Mouse (Mus musculus) thymus, postnatal 10 days (tissue): ENCODE data around the gene Il31.

Source experiments
- DNase-seq, 2 experiments: peaks; one replicate each; pipeline ENCODE4 v3.0.0; 2021; ENCODE audit warnings: low spot score in 2 of 2

Il31 gene

DNA sequence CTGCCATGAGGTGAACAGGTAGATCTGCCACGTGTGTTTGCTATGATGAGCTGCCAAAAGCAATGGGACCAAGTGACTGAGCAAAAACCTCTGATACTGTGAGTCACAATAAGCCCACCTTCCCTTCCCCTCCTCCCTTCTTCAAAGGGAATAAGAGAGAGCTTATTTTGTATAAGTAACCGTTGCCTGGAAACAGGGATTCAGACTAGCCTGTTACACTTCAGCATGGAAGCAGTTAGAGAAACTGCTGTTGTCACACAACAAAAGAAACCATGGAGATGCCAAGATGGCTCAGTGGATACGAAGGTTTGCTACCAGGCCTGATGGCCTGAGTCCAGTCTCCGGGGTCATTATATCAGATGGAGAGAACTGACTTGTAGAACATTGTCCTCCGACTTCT, 15.5 kb downstream of the Il31 start:
- no peak for DNase-seq

DNA sequence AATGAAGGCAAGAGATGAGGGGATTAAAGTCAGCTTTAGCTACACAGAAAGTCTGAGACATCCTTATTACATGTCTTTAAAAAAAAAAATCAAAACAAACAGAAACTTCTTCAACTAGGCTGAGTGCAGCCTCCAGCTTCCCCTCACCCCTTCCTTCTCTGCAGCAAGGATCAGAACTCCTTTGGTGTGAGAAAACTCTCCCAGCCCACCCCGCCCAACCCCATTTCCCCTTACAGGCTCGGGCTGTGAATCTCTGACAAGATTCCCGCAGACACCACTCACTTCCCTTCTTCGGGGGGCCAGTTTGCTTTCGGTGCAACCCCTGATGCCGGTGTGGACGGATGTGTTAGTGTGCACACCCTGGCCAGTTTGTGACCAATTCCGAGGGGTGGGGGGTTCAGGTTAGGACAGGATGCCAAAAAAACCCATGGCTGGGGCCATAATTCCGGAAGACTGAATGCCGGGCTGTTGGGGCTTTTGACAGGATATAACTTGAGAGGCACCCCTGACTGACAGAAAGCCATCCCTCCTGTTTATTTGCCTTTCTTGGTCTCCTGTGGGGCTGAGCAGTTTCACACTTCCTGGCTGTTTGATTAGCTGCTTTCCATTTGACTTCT, 18.4 kb downstream of the Il31 start:
- DNase-seq = no peak

DNA sequence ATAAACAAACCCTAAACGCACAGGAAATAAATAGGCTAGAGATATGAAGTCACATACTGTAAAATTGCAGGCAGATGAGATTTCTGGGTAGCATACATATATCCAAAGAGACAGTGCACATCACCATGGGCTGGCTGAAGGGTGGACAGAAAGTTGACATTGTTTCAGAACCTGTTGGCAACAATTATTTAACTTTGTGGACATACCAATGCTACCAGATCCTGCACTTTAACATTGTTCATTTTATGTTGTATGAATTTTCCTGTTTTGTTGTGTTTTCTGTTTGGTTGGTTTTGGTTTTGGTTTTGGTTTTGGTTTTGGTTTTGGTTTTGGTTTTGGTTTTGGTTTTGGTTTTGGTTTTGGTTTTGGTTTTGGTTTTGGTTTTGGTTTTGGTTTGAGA, 24.7 kb downstream of the Il31 start:
- DNase-seq = no peak

DNA sequence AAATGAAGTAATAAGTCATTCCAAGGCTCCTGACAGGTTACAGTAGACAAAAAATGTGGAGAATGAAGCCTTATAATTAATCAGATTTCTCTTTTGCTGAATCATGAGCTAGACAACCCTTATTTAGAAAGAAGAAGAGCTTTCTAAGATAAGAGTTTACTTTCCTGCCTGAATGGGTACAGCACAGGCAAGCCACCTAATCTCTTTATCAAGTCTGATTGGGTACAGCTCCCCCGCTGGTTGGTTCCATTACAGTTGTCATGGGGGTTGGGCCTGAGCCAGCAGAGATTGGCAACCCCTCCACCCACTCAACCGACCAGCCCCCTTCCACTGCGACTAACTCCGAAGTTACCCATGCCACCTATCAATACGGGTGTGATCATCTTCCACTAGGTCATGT, 27.9 kb downstream of the Il31 start:
- no peak for DNase-seq

DNA sequence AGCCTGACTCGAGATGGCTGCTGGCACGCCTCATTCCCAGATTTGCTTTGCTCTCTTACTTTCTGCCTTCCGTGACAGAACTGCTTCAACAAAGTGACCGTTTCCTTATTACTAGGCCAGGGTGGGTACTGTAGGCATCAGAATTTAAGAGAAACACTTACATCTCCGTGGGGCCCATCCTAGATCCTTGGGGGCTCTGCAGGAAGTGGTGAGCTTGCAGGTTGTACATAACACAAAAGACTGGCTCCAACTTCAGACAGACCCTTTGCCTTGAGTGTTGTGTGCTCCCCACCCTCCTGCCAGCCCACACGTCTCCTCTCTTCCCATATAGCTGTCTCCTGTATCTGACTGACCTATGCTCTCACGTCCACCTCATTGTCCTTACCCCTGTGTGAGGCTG, 37.4 kb downstream of the Il31 start:
- DNase-seq = peak in 1 of 2 experiments; percentile 17

DNA sequence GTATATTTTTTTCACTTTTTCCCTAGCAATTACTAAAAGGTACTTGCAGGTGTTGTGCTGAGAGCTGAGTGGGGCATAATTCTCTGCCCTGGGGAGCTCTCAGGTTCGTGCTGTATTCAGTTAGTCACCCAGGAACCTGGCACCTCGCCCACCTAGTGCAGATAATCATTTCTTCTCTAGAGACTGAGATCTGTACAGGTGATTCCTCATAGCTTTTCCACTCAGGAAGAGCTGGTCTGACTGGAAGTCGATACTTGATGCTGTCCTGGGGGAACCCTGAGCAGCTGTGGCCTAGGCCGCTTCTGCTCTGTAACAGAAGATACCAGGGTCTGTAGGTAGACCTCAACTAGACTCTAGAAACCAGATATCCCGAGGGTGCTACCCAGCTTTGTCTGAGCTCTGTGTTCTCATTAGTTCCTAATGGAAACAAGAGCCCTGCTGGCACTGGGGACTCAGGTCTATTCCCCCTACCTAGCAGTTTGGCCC, 44.4 kb downstream of the Il31 start:
- no peak for DNase-seq

DNA sequence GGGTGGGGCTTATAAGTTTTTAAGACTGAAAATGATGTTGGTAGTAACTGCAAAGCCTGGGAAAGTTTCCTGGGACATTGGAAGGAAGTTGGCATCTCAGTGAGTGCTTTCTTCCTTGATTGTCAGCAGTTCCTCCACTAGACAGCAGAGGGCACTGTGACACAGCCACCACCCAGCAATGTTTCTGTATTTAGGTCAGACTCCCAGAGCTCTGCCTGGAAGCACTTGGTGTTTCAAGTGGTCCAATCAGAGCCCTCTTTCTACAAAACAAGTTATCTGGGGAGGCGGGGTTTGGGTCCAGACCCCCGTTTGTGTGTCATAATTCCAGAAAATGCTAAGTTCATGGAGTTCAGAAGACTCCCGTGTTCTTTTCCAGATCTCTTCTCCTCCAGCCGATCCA, 45.2 kb downstream of the Il31 start:
- peak; percentile 29 to 64 for DNase-seq

DNA sequence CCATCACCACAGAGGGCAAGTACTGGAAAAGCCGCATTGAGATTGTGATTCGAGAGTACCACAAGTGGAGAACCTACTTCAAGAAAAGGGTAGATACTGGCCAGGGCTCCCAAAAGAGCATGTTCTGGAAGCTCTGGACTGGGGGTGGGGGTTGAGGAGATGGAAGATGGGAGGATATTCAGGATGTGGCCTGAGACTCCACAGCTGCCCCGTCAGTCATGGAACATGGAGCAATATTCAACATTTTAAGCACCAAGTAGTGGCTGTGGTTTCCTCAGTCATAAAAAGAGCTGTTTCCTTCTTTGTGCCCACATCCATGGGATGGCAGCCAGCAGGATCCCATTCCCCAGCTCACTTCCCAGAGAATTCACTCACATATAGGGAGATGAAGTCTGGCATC, 47.0 kb downstream of the Il31 start:
- no peak for DNase-seq

DNA sequence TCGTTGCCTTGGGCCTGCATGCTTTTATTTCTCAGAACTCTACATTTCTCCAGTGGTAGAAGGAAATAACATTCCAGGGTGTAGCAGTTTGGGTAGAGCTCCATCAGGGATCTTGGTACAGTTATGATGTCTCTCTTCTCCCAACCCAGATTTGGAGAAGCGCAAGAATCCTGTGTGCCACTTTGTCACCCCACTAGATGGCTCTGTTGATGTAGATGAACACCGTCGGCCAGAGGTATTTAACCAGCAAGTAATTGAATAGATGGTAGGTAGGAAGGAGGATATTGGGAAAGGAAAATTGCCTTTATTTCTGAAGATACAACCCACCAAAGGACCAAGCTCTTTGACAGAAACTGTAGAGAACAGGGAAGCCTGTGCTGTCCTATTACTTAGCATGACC, 48.6 kb downstream of the Il31 start:
- DNase-seq = no peak

DNA sequence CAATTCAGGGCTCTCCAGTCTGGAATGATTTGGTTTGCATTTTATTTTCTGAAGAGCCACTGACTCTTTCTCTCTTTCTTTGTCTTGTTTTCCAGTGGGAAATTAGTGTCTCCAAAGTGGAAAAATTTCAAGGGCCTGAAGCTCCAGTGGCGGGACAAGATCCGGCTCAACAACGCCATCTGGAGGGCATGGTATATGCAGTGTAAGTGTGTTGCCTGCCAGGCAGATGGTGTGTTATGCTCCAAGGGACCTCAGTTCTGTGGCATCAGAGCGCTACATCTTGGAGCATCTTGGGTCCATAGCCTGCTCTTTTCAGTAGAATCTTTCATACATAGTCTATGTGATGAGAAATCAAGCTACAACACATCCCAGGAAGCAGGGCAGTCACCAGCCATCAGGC, 49.3 kb downstream of the Il31 start:
- DNase-seq = no peak

DNA sequence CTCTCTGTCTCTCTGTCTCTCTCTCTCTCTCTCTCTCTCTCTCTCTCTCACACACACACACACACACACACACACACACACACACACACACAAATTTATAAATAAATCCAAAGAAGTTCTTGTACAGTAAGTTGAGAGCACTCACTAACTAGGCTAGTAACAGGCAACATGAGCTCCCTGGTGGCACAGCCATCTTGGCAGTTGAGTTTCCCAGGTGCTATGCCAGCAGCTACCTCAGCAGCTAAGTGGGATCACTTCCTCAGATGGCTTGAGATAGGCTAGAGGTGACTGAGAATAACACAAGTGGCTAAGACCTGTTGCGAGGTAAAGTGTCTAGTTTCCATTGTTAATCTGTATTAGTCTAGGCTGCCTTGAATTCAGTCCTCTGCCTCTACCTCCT, 50.0 kb downstream of the Il31 start:
- DNase-seq = no peak

DNA sequence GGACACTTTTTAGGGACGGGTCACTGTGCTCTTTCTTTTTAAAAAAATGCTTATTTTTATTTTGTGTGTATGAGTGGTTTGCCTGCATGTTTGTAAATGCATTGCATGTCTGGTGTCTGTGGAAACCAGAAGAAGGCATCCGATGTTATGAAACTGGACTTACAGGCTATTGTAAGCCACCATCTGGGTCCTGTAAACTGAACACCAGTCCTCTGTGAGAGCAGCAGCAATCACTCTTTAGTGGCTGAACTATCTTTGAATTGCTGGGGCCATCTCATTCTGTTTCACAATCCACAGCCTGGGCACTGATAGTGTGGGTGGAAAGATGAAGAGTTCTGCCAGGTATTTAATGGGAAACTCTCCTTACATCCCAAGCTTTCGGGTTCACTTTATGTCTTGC, 50.9 kb downstream of the Il31 start:
- no peak for DNase-seq

DNA sequence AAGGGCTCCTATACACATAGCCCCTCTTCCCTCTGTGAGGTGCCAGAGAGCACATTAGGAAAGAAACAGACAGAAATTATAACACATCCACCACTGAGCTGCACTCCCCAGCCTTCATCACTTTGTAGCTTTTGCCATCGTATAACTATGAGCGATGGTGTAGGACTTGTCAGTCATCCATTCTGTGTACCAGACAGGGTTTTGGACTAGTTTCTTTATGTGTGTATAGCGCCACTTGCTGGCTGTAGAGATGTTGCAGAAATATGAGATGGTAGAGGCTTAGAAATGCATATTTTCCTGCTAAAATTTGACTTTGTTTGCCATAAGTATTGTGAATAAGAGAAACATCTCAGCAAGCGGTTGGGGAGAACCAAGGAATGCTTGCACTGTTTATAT, 52.5 kb downstream of the Il31 start:
- DNase-seq = peak; percentile 15 to 48

DNA sequence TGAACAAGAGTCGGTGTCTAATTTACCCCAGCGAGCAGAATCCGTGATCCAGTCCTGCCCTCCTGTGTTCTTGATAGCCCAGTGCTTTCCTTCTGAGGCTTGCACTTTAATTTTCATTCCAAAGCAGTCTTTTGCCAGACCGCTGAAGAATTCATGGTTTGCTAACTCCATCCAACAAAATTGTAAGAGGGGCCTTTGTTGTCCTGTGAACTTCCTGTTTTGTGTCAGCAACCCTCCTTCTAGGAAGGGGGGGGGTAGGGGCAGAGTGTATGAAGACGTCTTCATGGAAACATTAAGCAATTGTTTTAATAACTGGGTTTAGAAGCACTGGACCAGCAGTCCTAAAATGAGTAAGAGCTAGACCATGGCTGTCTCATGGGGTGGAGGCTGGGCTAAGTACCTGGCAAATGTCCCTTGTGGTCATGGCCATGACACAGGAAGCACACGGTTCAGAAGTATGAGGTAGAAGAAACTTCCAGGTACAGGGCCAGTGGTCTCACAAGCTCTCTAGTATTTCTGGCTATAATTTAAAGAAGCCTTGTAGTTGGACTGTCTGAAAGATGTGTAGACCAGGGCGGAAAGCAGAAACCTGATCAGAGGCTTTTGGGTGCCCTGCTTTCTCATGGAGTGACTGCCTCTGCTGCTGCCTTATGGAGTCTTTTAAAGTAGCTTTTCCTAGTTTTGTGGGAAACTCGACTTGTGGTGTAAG, 53.1 kb downstream of the Il31 start:
- DNase-seq = no peak

DNA sequence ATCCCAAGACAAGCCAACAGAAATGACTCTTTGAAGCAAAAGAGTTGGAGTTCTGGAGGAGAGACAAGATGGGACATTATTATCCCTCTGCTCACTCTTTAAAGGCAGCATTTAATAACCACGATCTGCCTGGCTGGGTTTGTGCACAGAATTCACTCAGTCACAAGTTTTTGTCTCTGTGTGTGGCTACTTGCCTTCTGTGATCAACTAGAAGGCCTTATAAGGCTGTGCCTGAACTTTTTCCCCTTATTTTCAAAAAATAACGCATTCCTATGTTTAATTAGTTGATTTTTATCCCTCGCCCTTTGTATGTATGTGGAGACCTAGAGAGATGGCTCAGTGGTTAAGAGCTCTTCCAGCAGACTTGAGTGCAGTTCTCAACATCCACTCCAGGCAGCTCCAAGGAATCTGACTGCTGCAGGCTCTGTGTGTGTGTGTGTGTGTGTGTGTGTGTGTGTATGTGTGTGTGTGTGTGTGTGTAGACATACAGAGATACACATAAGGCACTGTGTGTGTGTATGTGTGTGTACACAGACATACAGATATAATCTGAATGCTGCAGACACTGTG, 56.9 kb downstream of the Il31 start:
- DNase-seq = no peak

DNA sequence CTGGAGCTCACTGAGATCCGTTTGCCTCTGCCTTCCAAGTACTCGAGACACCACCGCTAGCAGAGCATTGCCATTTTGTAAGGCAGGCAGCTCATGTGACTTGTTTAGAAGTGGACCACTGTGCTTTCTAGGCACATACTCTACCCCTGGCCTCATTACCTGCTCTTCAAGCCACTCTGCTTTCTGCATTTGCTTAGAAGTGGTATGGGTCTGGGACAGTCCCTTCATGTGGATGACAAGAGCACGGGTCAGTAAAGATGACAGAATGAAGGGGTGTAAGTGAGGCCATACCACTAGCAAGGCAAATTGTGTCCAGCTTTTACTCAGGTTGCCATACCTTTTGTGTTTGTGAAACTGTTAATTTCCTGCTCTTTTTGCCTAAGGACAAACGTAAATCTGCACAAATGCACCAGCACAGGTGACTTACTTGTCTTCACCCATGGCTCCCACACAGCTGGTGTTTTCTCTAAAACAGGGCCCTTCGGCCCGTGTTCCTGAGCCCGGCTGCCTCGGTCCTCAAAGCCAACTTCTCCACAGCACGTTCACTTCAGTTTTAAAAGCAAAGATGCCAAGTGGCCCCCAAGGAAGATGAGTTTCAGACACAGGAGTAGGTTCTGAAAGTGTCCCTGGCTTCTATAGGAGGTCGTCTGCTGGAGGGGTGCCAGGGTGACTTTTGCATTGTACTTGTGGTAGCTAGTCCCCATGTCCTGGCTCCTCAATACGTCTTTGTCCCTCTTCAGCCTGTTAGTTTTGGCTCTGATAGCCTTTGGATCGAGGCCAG, 57.6 kb downstream of the Il31 start:
- no peak for DNase-seq
